Mouse (Mus musculus): ENCODE measurements around the gene Fau.

DNA sequence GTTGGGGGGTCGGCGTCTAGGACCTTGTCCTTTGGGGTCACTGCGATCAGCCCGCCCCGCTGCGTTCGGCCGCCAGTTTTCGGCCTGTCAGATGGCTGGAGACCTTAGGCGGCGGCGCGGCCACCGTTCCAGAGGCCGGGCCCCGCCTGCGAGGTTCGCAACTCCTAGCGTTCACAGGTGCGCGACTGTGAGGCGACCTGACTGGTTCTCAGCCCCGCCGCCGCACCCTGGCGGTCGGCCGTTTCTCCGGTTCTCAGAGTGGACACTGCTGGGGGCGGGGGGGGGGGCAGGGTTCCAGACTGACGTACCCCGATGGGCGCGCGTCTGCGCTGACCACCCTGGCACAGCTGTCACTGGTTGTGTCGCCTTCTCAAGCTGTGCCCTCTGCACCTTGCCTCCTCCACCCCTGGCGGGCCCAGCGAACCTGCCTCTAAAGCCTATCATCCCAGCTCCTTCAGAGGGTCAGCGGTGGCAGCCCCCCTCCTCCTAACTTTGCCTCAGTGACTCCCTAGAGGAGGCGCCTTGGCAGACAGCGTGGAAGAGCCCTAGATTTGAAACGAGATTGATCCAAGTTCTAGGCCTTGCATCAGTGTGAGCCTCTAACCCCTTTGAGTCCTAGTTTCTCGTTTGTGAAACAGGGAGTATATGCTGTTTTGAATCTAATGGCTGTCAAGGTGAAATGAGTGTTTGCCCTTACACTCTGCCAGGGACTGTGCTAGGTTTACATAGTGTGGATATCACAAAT is 10.3 kb upstream of the Fau start:
- no peak for TF ChIP-seq CTCF (conservative IDR thresholded peaks at IDR 0.05; ENCODE audit: insufficient read depth, insufficient read length, low read depth, low read length)
- no peak for TF ChIP-seq POLR2A (IDR thresholded peaks at IDR 0.05; ENCODE audit: low read depth, low read length)

Measured in kidney, adult 2 months (tissue).